Mouse (Mus musculus) kidney, adult 2 months (tissue): ENCODE measurements around the gene Lifr.

Experiments
- CTCF ChIP-seq: fragments of 200-500 bp; conservative IDR thresholded peaks from 2 replicates; pipeline ENCODE4 v1.5.1; 2011; ENCODE audit warnings: low read depth, mild to moderate bottlenecking, control low read depth, low read length, moderate library complexity, mixed read lengths; ENCODE audit not compliant: insufficient read depth, insufficient read length
- POLR2A ChIP-seq: fragments of 200-500 bp; IDR thresholded peaks from one replicate; pipeline ENCODE4 v1.6.1; 2011; ENCODE audit warnings: low read depth, low read length, control low read depth

DNA sequence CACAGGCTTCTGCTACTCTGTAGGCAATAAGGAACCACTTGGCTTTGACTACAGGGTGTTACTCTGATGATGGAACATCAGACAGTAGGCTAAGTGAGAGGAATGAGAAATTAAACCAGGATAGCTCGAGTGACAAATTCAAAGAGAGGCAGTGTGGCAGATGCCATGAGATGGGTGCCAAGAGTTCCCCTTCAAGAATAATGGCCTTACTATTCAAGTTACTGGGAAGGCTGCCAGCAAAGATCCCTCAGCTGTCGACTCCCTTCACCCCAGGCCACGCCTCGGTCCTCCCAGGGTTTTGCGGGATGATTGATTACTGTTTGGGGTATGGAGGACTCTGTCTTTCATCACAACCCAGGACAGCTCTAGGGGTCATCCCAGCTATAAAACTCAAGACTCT, 28.4 kb downstream of the Lifr start:
- TF ChIP-seq CTCF (no peak), POLR2A (no peak)
